Mouse (Mus musculus) testis, adult 2 months (tissue): ENCODE measurements around the gene Flvcr1. TPM values are rescaled to one million over a fixed set of nuclear protein-coding genes. Genes with fewer than 3 reads are reported as not detected.

ENCODE experiments used
- H3K27ac ChIP-seq: fragments of 200-500 bp; 2 replicates; pipeline ENCODE4 v1.5.1; 2012; ENCODE audit warnings: low read depth, low read length; ENCODE audit not compliant: control insufficient read depth, insufficient read depth
- H3K27me3 ChIP-seq: fragments of 200-500 bp; 2 replicates; pipeline ENCODE4 v1.6.1; 2012; ENCODE audit warnings: mild to moderate bottlenecking, low read length, moderate library complexity; ENCODE audit not compliant: control insufficient read depth, insufficient read depth
- H3K36me3 ChIP-seq: fragments of 200-500 bp; 2 replicates; pipeline ENCODE4 v1.6.1; 2012; ENCODE audit warnings: mild to moderate bottlenecking, low read length; ENCODE audit not compliant: control insufficient read depth, insufficient read depth
- H3K4me1 ChIP-seq: fragments of 200-500 bp; 2 replicates; pipeline ENCODE4 v1.6.1; 2012; ENCODE audit warnings: low read length; ENCODE audit not compliant: control insufficient read depth, insufficient read depth
- H3K4me3 ChIP-seq: fragments of 200-500 bp; 2 replicates; pipeline ENCODE4 v1.5.1; 2012; ENCODE audit warnings: low read depth, mild to moderate bottlenecking, low read length, moderate library complexity, mixed read lengths; ENCODE audit not compliant: control insufficient read depth
- CTCF ChIP-seq: fragments of 200-500 bp; IDR thresholded peaks from 2 replicates; pipeline ENCODE4 v1.5.1; 2012; ENCODE audit warnings: low read depth, mild to moderate bottlenecking, inconsistent platforms, low read length, moderate library complexity; ENCODE audit not compliant: control insufficient read depth, insufficient read depth, insufficient replicate concordance
- POLR2A ChIP-seq: fragments of 200-500 bp; IDR thresholded peaks from 2 replicates; pipeline ENCODE4 v1.6.1; 2012; ENCODE audit warnings: low read depth, mild to moderate bottlenecking, inconsistent platforms, low read length, moderate library complexity; ENCODE audit not compliant: control insufficient read depth
- polyA plus RNA-seq: library from polyadenylated mRNA; depleted of rRNA; stranded (reverse); fragments of >200 nt; gene quantifications from 2 replicates; pipeline ENCODE4 v1.2.3, GENCODE M21; 2012

Gene Flvcr1
- polyA plus RNA-seq, 1 experiment, result 4.1 TPM

DNA sequence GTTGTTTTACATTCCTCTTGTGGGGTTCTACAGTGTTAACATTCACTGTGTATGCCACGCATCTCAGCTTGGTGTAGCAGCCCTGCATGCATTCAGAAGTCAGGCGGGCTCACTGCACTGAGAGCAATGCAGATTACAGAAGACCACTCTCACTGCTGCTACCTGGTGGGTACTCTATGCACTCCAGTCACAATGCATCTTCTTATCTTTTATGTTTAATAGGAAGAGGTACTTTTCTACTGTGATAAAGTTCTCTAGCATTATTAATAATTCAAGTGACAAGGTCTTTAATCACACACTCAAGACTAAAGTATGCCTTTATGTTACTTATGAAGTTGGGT, 29.5 kb upstream of the Flvcr1 start:
- no peaks in the 10 kb centered on the region for H3K27me3 ChIP-seq
- H3K36me3 ChIP-seq, result peaks cover 3% of the 10 kb centered on the region; the same call in 1 of the 2 replicates
- no peak overlapping the region for H3K27ac ChIP-seq
- no peaks in the 10 kb centered on the region for H3K4me1 ChIP-seq
- TF ChIP-seq POLR2A, result no peak
- no peak for TF ChIP-seq CTCF
- no peak overlapping the region for H3K4me3 ChIP-seq

GRCm38 (mm10) chr1:191054870-191055532, 29.0 kb upstream of the Flvcr1 start:
- H3K4me1 ChIP-seq, result no peaks in the 10 kb centered on the region
- H3K27ac ChIP-seq, result no peak overlapping the region
- H3K27me3 ChIP-seq, result no peaks in the 10 kb centered on the region
- H3K4me3 ChIP-seq, result no peak overlapping the region
- no peak for TF ChIP-seq POLR2A
- no peak for TF ChIP-seq CTCF
- H3K36me3 ChIP-seq, result peaks cover 3% of the 10 kb centered on the region; the same call in 1 of the 2 replicates

- H3K27me3 ChIP-seq, result no peaks in the 10 kb centered on the region
- H3K4me1 ChIP-seq, result no peaks in the 10 kb centered on the region
- TF ChIP-seq POLR2A (no peak), CTCF (no peak)
- no peak overlapping the region for H3K27ac ChIP-seq
- H3K36me3 ChIP-seq, result peaks cover 3% of the 10 kb centered on the region; the same call in 1 of the 2 replicates
- H3K4me3 ChIP-seq, result no peak overlapping the region
Observed at GRCm38 (mm10) chr1:191053555-191053954, 27.6 kb upstream of the Flvcr1 start.

DNA sequence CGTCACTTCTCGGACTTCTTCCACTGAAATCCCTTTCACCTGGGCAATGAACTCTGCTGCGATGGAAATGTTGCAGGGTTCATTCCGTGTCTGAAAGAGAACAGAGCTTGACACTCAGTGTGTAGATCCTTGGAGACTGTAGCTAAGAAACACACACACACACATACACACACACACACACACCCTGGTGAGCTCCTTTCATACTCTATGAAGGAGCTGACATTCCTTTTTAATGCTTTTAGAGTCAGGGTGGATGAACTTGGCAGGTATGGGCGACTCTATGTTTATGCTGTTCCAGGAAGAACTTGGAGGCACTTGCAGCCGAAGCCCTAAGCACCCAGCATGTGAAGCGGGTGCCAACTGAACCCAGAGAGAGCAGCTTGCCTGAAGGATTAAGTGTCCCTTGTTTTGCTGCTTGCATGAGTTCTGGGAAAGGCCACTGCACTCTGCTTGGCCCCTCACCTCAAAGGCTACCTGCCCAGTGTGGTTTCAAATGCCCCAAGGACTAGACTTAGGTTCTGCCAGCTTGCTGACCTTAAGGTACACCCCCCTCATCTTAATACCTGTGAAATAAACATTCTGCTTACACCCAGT, 20.4 kb upstream of the Flvcr1 start:
- H3K4me1 ChIP-seq, result no peaks in the 10 kb centered on the region
- no peak for TF ChIP-seq CTCF
- no peak for TF ChIP-seq POLR2A
- no peaks in the 10 kb centered on the region for H3K36me3 ChIP-seq
- H3K27ac ChIP-seq, result no peak overlapping the region
- no peaks in the 10 kb centered on the region for H3K27me3 ChIP-seq
- H3K4me3 ChIP-seq, result no peak overlapping the region

DNA sequence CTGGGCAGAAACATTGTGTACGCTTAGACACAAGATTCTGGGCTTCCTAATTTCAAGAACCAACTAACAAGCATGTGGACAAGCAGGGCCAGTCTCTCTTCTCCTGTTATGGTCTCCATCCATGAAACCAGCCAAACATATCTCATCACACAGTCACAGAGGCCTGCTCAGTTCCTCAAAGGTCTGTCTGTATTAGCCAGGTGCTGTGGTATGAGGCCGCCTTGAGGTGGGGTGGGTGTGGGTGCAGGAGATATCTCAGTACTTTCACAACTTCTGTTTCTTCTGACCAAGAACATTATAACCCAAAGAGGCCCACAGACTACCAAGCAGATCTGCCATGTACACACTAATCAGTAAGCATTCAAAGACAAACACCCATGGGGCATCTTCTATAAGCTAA, 19.3 kb upstream of the Flvcr1 start:
- Histone ChIP-seq H3K36me3 (no peaks in the 10 kb centered on the region), H3K4me1 (no peaks in the 10 kb centered on the region), H3K27me3 (no peaks in the 10 kb centered on the region), H3K4me3 (no peak overlapping the region), H3K27ac (no peak overlapping the region)
- no peak for TF ChIP-seq CTCF
- TF ChIP-seq POLR2A, result no peak

GRCm38 (mm10) chr1:191042688-191043087, 16.7 kb upstream of the Flvcr1 start:
- H3K27ac ChIP-seq, result no peak overlapping the region
- no peaks in the 10 kb centered on the region for H3K36me3 ChIP-seq
- no peaks in the 10 kb centered on the region for H3K27me3 ChIP-seq
- TF ChIP-seq POLR2A, result no peak
- H3K4me3 ChIP-seq, result no peak overlapping the region
- no peaks in the 10 kb centered on the region for H3K4me1 ChIP-seq

DNA sequence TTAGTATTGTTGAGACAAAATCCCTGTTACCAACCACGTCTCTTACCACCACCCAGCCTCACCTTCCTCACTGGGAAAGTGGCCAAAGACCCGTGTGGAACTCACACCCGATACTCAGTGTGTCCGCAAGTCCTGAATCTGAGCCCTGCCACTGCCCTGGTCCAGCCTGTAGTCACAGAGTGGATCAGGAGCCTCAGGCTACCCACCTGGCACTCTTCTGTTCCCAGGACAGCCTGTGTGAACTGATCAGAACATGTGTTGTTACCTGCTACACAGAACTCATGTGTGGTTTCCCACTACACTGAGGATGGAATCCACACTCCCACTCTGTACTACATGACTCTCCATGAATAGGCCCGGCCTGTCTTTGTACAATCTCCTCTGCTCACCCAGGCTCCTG, 16.1 kb upstream of the Flvcr1 start:
- no peaks in the 10 kb centered on the region for H3K27me3 ChIP-seq
- no peak for TF ChIP-seq CTCF
- TF ChIP-seq POLR2A, result no peak
- no peaks in the 10 kb centered on the region for H3K36me3 ChIP-seq
- no peak overlapping the region for H3K27ac ChIP-seq
- no peak overlapping the region for H3K4me3 ChIP-seq
- H3K4me1 ChIP-seq, result peaks cover under 1% of the 10 kb centered on the region; the same call in 1 of the 2 replicates

GRCm38 (mm10) chr1:191041352-191041751, 15.4 kb upstream of the Flvcr1 start:
- no peak for TF ChIP-seq CTCF
- Histone ChIP-seq H3K4me1 (peaks cover 2% of the 10 kb centered on the region; the same call in 1 of the 2 replicates), H3K27ac (no peak overlapping the region), H3K27me3 (no peaks in the 10 kb centered on the region), H3K4me3 (no peak overlapping the region), H3K36me3 (no peaks in the 10 kb centered on the region)
